Mouse (Mus musculus) myocyte (in vitro differentiated cells): ENCODE measurements at regions not wholly inside any gene's neighbourhood (a gene's known extent, or its start where the extent isn't known, plus 50 kb on each side); places are given as distances from the start of the nearest gene placed in this dataset.
A peak's percentile ranks its signal among the peaks of the same experiment; 100 is the strongest.
"Not testable (repeated sequence)": the region's sequence is repeated elsewhere in the genome, so short reads cannot be mapped to it uniquely, and the experiment has no call there.

Source experiments
- H3K27me3 ChIP-seq: one replicate; pipeline ENCODE4 v1.6.1; 2011; ENCODE audit not compliant: control insufficient read depth, insufficient read depth, insufficient read length
- H3K36me3 ChIP-seq: one replicate; pipeline ENCODE4 v1.6.1; 2011; ENCODE audit not compliant: control insufficient read depth, insufficient read depth
- H3K4me2 ChIP-seq: one replicate; pipeline ENCODE4 v1.6.1; 2011; ENCODE audit warnings: low read depth, control low read depth
- H3K4me3 ChIP-seq: one replicate; pipeline ENCODE4 v1.5.1; 2011; ENCODE audit warnings: mild to moderate bottlenecking, control low read depth, moderate library complexity
- H3K79me2 ChIP-seq: one replicate; pipeline ENCODE4 v1.6.1; 2011; ENCODE audit not compliant: control insufficient read depth, insufficient read depth
- H3ac ChIP-seq: one replicate; pipeline ENCODE4 v1.6.1; 2011; ENCODE audit not compliant: control insufficient read depth, insufficient read length
- CEBPB ChIP-seq: IDR thresholded peaks from 2 replicates; pipeline ENCODE4 v1.6.1; 2011; ENCODE audit warnings: mild to moderate bottlenecking, moderate library complexity; ENCODE audit not compliant: poor library complexity, insufficient read depth, severe bottlenecking
- E2F4 ChIP-seq: IDR thresholded peaks from one replicate; pipeline ENCODE4 v1.6.1; 2011; ENCODE audit warnings: mild to moderate bottlenecking, control low read depth, moderate library complexity; ENCODE audit not compliant: insufficient read depth
- MAX ChIP-seq: IDR thresholded peaks from one replicate; pipeline ENCODE4 v1.6.1; 2011; ENCODE audit warnings: low read depth, mild to moderate bottlenecking, control low read depth
- MYOD1 ChIP-seq, 3 experiments: IDR thresholded peaks; one replicate each; pipeline ENCODE4 v1.6.1; 2011; ENCODE audit warnings: control low read depth in 2 of 3, low read depth in 2 of 3, mild to moderate bottlenecking in 2 of 3, moderate library complexity in 1 of 3; ENCODE audit not compliant: insufficient read length in 2 of 3, control insufficient read depth in 1 of 3
- MYOG ChIP-seq, 3 experiments: IDR thresholded peaks; one replicate each; pipeline ENCODE4 v1.6.1; 2011; ENCODE audit warnings: control low read depth in 2 of 3, low read depth in 2 of 3, mild to moderate bottlenecking in 2 of 3; ENCODE audit not compliant: insufficient read length in 2 of 3, control insufficient read depth in 1 of 3, insufficient read depth in 1 of 3
- POLR2A ChIP-seq: IDR thresholded peaks from one replicate; pipeline ENCODE4 v1.6.1; 2011; ENCODE audit warnings: low read depth, mild to moderate bottlenecking, control low read depth, moderate library complexity; ENCODE audit not compliant: insufficient read length
- POLR2AphosphoS2 ChIP-seq: IDR thresholded peaks from one replicate; pipeline ENCODE4 v1.6.1; 2011; ENCODE audit warnings: low read depth, control low read depth; ENCODE audit not compliant: insufficient read length
- REST ChIP-seq: IDR thresholded peaks from one replicate; pipeline ENCODE4 v1.6.1; 2011; ENCODE audit warnings: mild to moderate bottlenecking, control low read depth, moderate library complexity; ENCODE audit not compliant: insufficient read depth, insufficient read length
- SRF ChIP-seq: IDR thresholded peaks from one replicate; pipeline ENCODE4 v1.6.1; 2011; ENCODE audit warnings: low read depth; ENCODE audit not compliant: control insufficient read depth, insufficient read length
- TCF12 ChIP-seq: IDR thresholded peaks from one replicate; pipeline ENCODE4 v1.6.1; 2011; ENCODE audit warnings: mild to moderate bottlenecking, control low read depth; ENCODE audit not compliant: poor library complexity, insufficient read depth, severe bottlenecking
- TCF3 ChIP-seq: IDR thresholded peaks from one replicate; pipeline ENCODE4 v1.6.1; 2011; ENCODE audit warnings: low read depth, control low read depth; ENCODE audit not compliant: insufficient read length
- USF1 ChIP-seq: IDR thresholded peaks from one replicate; pipeline ENCODE4 v1.6.1; 2011; ENCODE audit warnings: low read depth, mild to moderate bottlenecking, control low read depth, moderate library complexity

DNA sequence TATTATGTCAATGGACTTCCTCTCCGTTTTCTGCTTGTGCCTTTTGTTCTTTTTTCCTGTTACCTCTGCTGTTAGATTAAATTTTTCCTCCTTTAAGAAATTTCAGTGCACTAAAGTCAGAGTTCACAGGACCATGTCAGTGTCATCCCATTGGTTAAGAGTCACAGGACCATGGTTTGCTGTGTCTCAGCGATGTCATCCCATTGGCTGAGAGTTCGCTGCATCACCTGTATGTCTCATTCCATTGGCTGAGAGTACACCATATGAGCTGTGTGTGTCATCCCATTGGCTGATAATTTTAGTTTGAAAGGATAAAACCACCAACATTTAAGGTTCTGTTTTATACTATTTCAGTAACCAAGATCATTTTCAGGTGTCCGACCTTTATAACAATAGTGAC is 50.7 kb upstream of the Jade1 start:
- H3K79me2 ChIP-seq = no peaks in the 10 kb centered on the region
- no peak overlapping the region for H3ac ChIP-seq
- no peak overlapping the region for H3K4me2 ChIP-seq

DNA sequence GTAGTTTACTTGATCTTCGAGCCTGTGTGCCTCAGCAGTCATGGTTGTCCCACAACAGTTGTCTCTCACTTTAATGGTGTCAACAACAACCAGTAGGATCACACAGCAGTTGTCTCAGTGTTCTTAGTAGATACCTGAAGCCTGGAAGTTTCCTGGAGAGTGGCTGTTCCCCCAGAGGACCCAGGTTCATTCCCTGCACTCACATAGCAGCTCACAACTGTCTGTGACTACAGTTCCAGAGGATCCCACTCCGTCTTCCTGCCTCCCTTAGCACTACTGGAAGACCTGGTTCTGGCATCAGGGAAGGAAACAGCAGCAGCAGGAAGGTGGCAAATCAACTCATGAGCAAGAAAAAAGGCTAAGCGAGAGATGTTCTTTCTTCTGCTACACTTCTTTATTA is 53.4 kb upstream of the Jade1 start:
- Histone ChIP-seq H3K4me3 (no peak overlapping the region), H3K36me3 (no peaks in the 10 kb centered on the region), H3K79me2 (no peaks in the 10 kb centered on the region), H3K27me3 (no peaks in the 10 kb centered on the region), H3ac (no peak overlapping the region), H3K4me2 (no peak overlapping the region)
- no peak for TF ChIP-seq CEBPB
- TF ChIP-seq E2F4 = no peak
- TF ChIP-seq SRF = no peak
- no peak for TF ChIP-seq TCF12
- no peak for TF ChIP-seq TCF3

More for the DNA sequence above, 50.7 kb upstream of the Jade1 start:
- H3K27me3 ChIP-seq = no peaks in the 10 kb centered on the region
- no peak overlapping the region for H3K4me3 ChIP-seq
- H3K36me3 ChIP-seq = no peaks in the 10 kb centered on the region
- TF ChIP-seq MYOD1 (IDR thresholded peaks at IDR 0.05; ENCODE audit: control insufficient read depth in 1 of 3, insufficient read length in 2 of 3, low read depth in 2 of 3) = no peak
- TF ChIP-seq POLR2AphosphoS2 = no peak
- TF ChIP-seq POLR2A = no peak
- no peak for TF ChIP-seq TCF3
- no peak for TF ChIP-seq CEBPB
- no peak for TF ChIP-seq USF1
- TF ChIP-seq MAX = no peak
- no peak for TF ChIP-seq REST
- TF ChIP-seq MYOG (IDR thresholded peaks at IDR 0.05; ENCODE audit: control insufficient read depth in 1 of 3, insufficient read depth in 1 of 3, insufficient read length in 2 of 3, low read depth in 2 of 3) = no peak
- no peak for TF ChIP-seq SRF
- no peak for TF ChIP-seq E2F4
- no peak for TF ChIP-seq TCF12

DNA sequence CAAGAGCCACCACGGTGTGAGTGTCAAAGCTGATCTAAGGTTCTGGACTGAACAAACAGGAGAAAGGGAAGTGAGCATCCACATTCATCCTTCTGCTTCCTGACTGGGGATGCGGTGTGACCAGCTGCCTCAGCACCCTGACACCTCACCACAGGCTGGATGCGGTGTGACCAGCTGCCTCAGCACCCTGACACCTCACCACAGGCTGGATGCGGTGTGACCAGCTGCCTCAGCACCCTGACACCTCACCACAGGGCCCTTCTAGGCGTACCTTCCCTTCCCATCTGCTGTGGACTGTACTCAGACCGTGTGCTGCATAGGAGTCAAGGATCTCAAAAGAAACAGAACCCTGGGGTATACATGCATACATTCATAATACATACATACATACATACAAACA is 53.9 kb upstream of the Jade1 start:
- TF ChIP-seq TCF3 = peak; percentile 27
- TF ChIP-seq MYOG (IDR thresholded peaks at IDR 0.05; ENCODE audit: control insufficient read depth in 1 of 3, insufficient read depth in 1 of 3, insufficient read length in 2 of 3, low read depth in 2 of 3) = peak in 2 of 3 experiments; percentile 79 to 90
- TF ChIP-seq MYOD1 (IDR thresholded peaks at IDR 0.05; ENCODE audit: control insufficient read depth in 1 of 3, insufficient read length in 2 of 3, low read depth in 2 of 3) = peak in 2 of 3 experiments; percentile 66 to 67
- H3ac ChIP-seq, H3K79me2 ChIP-seq, H3K27me3 ChIP-seq, H3K36me3 ChIP-seq, H3K4me3 ChIP-seq, H3K4me2 ChIP-seq: not testable (repeated sequence)

DNA sequence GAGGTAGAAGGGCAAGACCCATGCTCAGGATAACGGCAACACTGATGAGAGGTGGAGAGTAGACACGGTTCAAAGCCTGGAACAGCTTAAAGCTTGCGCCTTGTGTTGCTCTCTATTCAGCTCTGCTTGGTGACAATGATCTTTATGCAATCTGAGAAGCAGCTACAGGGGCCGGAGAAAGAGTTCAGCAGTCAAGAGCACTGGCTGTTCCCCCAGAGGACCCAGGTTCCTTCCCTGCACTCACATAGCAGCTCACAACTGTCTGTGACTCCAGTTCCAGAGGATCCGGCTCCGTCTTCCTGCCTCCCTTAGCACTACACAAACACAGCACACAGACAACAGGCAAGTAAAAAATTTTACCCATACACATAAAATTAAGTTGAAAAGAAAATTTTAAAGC is 54.4 kb upstream of the Jade1 start:
- Histone ChIP-seq H3K4me3 (no peak overlapping the region), H3K36me3 (no peaks in the 10 kb centered on the region), H3ac (no peak overlapping the region), H3K27me3 (no peaks in the 10 kb centered on the region), H3K79me2 (no peaks in the 10 kb centered on the region), H3K4me2 (no peak overlapping the region)
- TF ChIP-seq POLR2A = no peak
- TF ChIP-seq TCF3 = no peak
- TF ChIP-seq REST = no peak
- no peak for TF ChIP-seq CEBPB
- no peak for TF ChIP-seq POLR2AphosphoS2
- TF ChIP-seq MYOG (IDR thresholded peaks at IDR 0.05; ENCODE audit: control insufficient read depth in 1 of 3, insufficient read depth in 1 of 3, insufficient read length in 2 of 3, low read depth in 2 of 3) = no peak
- no peak for TF ChIP-seq MAX
- TF ChIP-seq USF1 = no peak
- no peak for TF ChIP-seq SRF
- no peak for TF ChIP-seq MYOD1 (IDR thresholded peaks at IDR 0.05; ENCODE audit: control insufficient read depth in 1 of 3, insufficient read length in 2 of 3, low read depth in 2 of 3)
- TF ChIP-seq TCF12 = no peak
- no peak for TF ChIP-seq E2F4

DNA sequence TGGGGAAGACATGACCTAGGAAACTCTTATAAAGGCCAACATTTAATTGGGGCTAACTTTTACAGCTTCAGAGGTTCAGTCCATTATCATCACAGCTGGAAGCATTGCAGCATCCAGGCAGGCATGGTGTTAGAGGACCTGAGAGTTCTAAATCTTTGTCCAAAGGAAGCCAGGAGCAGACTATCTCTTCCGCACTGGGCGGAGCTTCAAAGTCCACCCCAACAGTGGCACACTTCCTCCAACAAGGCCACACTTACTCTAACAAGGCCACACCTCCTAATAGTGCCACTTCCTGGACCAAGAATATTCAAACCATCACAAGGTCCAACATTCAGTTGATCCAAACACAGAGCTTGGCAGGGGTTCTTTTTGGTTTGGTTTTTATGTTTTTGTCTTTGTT is 55.9 kb upstream of the Jade1 start:
- H3K4me2 ChIP-seq = no peak overlapping the region
- TF ChIP-seq SRF (no peak), MYOG (IDR thresholded peaks at IDR 0.05; ENCODE audit: control insufficient read depth in 1 of 3, insufficient read depth in 1 of 3, insufficient read length in 2 of 3, low read depth in 2 of 3) (no peak), REST (no peak), POLR2AphosphoS2 (no peak), POLR2A (no peak)
- H3K36me3 ChIP-seq = no peaks in the 10 kb centered on the region
- H3K4me3 ChIP-seq = no peak overlapping the region
- H3K79me2 ChIP-seq = no peaks in the 10 kb centered on the region
- no peak overlapping the region for H3ac ChIP-seq
- no peaks in the 10 kb centered on the region for H3K27me3 ChIP-seq

DNA sequence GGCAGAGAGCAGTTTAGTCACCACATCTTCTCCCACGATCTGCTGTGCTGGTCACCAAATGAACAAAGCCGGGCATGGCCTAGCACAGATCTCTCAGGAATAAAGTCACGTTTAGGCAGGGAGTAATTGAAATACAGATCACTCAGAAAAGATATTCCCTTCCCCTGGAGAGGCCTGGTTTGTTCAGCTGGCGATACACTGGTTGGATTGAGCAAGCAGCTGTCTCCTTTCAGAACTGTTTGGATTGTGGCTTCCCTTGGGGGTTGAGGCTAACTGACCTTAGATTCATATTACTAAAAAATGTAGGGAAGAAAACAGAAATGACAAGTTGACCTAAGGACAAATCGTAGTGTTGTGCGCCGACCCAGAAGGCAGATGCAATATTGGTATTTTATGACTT is 56.7 kb upstream of the Jade1 start:
- H3K4me3 ChIP-seq = no peak overlapping the region
- peak overlapping the region; percentile 24 for H3K4me2 ChIP-seq
- H3ac ChIP-seq = no peak overlapping the region
- no peaks in the 10 kb centered on the region for H3K36me3 ChIP-seq
- TF ChIP-seq MYOG (IDR thresholded peaks at IDR 0.05; ENCODE audit: control insufficient read depth in 1 of 3, insufficient read depth in 1 of 3, insufficient read length in 2 of 3, low read depth in 2 of 3) (peak in 1 of 3 experiments; percentile 21), CEBPB (peak; percentile 69; the same call in 1 of the 2 replicates), SRF (no peak), MYOD1 (IDR thresholded peaks at IDR 0.05; ENCODE audit: control insufficient read depth in 1 of 3, insufficient read length in 2 of 3, low read depth in 2 of 3) (peak in 2 of 3 experiments; percentile 58 to 64), E2F4 (no peak)
- H3K79me2 ChIP-seq = no peaks in the 10 kb centered on the region
- no peaks in the 10 kb centered on the region for H3K27me3 ChIP-seq
